Mouse (Mus musculus): ENCODE data around the gene Farp1. TPM values are rescaled to one million over a fixed set of nuclear protein-coding genes. Genes with fewer than 3 reads are reported as not detected.
A peak's percentile ranks its signal among the peaks of the same experiment; 100 is the strongest.

Farp1 gene
- polyA plus RNA-seq (2014; fragmentation: Nextera tagmentation; extraction: Ambion mirVana), result 19.1 and 20.4 TPM in 2 replicates

GRCm38 (mm10) chr14:121034973-121035662 is at the start of gene Farp1:
Gene Farp1, plus strand, starts transcription at chr14:121035200.
- H3K9me3 ChIP-seq (ENCODE audit: control insufficient read depth, low read length), result no peaks in the 10 kb centered on the region
- peak within 1 kb of the TSS; percentile 75 to 82 for H3K4me3 ChIP-seq (ENCODE audit: control insufficient read depth in 1 of 2, insufficient read depth in 1 of 2, low read depth in 1 of 2, low read length in 2 of 2)
- peak within 1 kb of the TSS; percentile 94 for H3K9ac ChIP-seq (ENCODE audit: low read length)
- peak within 1 kb of the TSS; percentile 60 to 88 for H3K27ac ChIP-seq (replicated peaks in 1 of 2; ENCODE audit: control insufficient read depth in 1 of 2, insufficient read depth in 1 of 2, low read depth in 2 of 2, low read length in 2 of 2)
- ATAC-seq (ENCODE audit: insufficient number of reproducible peaks, insufficient read depth, low FRiP score, low read depth), result peak; percentile 93
- no peaks in the 10 kb centered on the region for H3K27me3 ChIP-seq (ENCODE audit: control insufficient read depth, insufficient read depth, low read length)
- H3K4me1 ChIP-seq (ENCODE audit: control insufficient read depth in 2 of 2, insufficient read depth in 2 of 2, low read length in 2 of 2), result peaks cover 18 to 33% of the 10 kb centered on the region in 2 experiments
- H3K36me3 ChIP-seq (ENCODE audit: control insufficient read depth, insufficient read depth, low read length), result no peaks in the 10 kb centered on the region
- peak within 1 kb of the TSS; percentile 91 for H3K4me2 ChIP-seq (ENCODE audit: low read length)
- WGBS, result 2% methylated on average over 53 of the region's 61 CpGs

DNA sequence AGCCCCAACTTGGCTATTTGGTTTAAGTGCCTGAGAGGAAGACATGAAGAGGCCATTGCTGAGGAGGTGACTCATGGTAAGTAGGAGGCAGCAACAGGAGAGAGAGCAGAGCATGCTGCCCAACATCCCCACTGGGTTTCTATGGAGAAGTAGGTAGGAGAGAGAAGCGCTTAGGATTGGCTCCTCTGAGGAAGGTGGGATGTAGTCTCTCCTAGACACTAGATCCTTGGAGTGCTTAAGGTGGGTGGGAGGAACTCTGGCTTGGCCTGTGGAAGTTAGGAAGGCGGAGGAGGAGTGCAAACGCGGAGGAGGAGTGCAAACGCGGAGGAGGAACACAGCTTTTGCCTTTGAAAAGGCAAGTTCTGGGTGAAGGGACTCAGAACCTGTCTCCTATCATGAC is 45.9 kb upstream of the Farp1 start:
- H3K9me3 ChIP-seq (ENCODE audit: control insufficient read depth, low read length), result no peaks in the 10 kb centered on the region
- no peaks in the 10 kb centered on the region for H3K27me3 ChIP-seq (ENCODE audit: control insufficient read depth, insufficient read depth, low read length)
- WGBS, result 50% methylated on average over 6 of the region's 6 CpGs
- ATAC-seq (ENCODE audit: insufficient number of reproducible peaks, insufficient read depth, low FRiP score, low read depth), result no peak
- no peaks in the 10 kb centered on the region for H3K36me3 ChIP-seq (ENCODE audit: control insufficient read depth, insufficient read depth, low read length)
- H3K4me3 ChIP-seq (ENCODE audit: control insufficient read depth in 1 of 2, insufficient read depth in 1 of 2, low read depth in 1 of 2, low read length in 2 of 2), result no peak overlapping the region
- no peaks in the 10 kb centered on the region for H3K4me1 ChIP-seq (ENCODE audit: control insufficient read depth in 2 of 2, insufficient read depth in 2 of 2, low read length in 2 of 2)
- no peak overlapping the region for H3K4me2 ChIP-seq (ENCODE audit: low read length)
- no peak overlapping the region for H3K27ac ChIP-seq (replicated peaks in 1 of 2; ENCODE audit: control insufficient read depth in 1 of 2, insufficient read depth in 1 of 2, low read depth in 2 of 2, low read length in 2 of 2)
- H3K9ac ChIP-seq (ENCODE audit: low read length), result no peak overlapping the region

- Histone ChIP-seq H3K27me3 (ENCODE audit: control insufficient read depth, insufficient read depth, low read length) (no peaks in the 10 kb centered on the region), H3K36me3 (ENCODE audit: control insufficient read depth, insufficient read depth, low read length) (no peaks in the 10 kb centered on the region), H3K9me3 (ENCODE audit: control insufficient read depth, low read length) (no peaks in the 10 kb centered on the region), H3K4me1 (ENCODE audit: control insufficient read depth in 2 of 2, insufficient read depth in 2 of 2, low read length in 2 of 2) (no peaks in the 10 kb centered on the region), H3K9ac (ENCODE audit: low read length) (no peak overlapping the region), H3K27ac (replicated peaks in 1 of 2; ENCODE audit: control insufficient read depth in 1 of 2, insufficient read depth in 1 of 2, low read depth in 2 of 2, low read length in 2 of 2) (no peak overlapping the region), H3K4me2 (ENCODE audit: low read length) (no peak overlapping the region), H3K4me3 (ENCODE audit: control insufficient read depth in 1 of 2, insufficient read depth in 1 of 2, low read depth in 1 of 2, low read length in 2 of 2) (no peak overlapping the region)
- 78% methylated on average over 5 of the region's 5 CpGs for WGBS
- no peak for ATAC-seq (ENCODE audit: insufficient number of reproducible peaks, insufficient read depth, low FRiP score, low read depth)
Measured at GRCm38 (mm10) chr14:120997686-120998085, 37.3 kb upstream of the Farp1 start.

GRCm38 (mm10) chr14:121000561-121001340 is 34.2 kb upstream of the Farp1 start:
- WGBS, result 47% methylated on average over 12 of the region's 12 CpGs
- no peak for ATAC-seq (ENCODE audit: insufficient number of reproducible peaks, insufficient read depth, low FRiP score, low read depth)
- H3K9me3 ChIP-seq (ENCODE audit: control insufficient read depth, low read length), result no peaks in the 10 kb centered on the region

DNA sequence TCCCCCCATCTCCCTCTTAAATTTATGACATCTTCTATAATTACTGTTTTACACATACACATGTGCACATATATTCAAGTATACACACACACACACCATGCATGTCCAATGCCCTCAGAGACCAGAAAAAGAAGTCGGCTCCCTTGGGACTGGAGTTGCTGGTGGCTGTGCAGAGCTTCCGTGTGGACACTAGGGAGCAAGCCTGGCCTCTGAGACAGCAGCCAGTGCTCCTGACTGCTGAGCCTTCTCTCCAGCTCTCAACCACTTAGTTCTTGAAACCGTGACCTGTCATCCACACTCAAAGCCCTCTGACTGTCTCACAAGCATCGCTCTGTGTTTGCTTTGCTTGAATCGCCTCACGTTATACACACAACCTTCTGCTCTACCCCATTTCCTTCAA is 29.4 kb upstream of the Farp1 start:
- Histone ChIP-seq H3K9ac (ENCODE audit: low read length) (no peak overlapping the region), H3K4me3 (ENCODE audit: control insufficient read depth in 1 of 2, insufficient read depth in 1 of 2, low read depth in 1 of 2, low read length in 2 of 2) (no peak overlapping the region), H3K4me2 (ENCODE audit: low read length) (no peak overlapping the region), H3K4me1 (ENCODE audit: control insufficient read depth in 2 of 2, insufficient read depth in 2 of 2, low read length in 2 of 2) (no peaks in the 10 kb centered on the region), H3K27me3 (ENCODE audit: control insufficient read depth, insufficient read depth, low read length) (no peaks in the 10 kb centered on the region), H3K9me3 (ENCODE audit: control insufficient read depth, low read length) (0 out of 2 replicates have a peak, but pooled peaks cover 3% of the 10 kb centered on the region), H3K27ac (replicated peaks in 1 of 2; ENCODE audit: control insufficient read depth in 1 of 2, insufficient read depth in 1 of 2, low read depth in 2 of 2, low read length in 2 of 2) (no peak overlapping the region), H3K36me3 (ENCODE audit: control insufficient read depth, insufficient read depth, low read length) (no peaks in the 10 kb centered on the region)
- 67% methylated on average over 6 of the region's 6 CpGs for WGBS
- no peak for ATAC-seq (ENCODE audit: insufficient number of reproducible peaks, insufficient read depth, low FRiP score, low read depth)

More at GRCm38 (mm10) chr14:121000561-121001340, 34.2 kb upstream of the Farp1 start:
- Histone ChIP-seq H3K9ac (ENCODE audit: low read length) (no peak overlapping the region), H3K4me3 (ENCODE audit: control insufficient read depth in 1 of 2, insufficient read depth in 1 of 2, low read depth in 1 of 2, low read length in 2 of 2) (no peak overlapping the region), H3K4me2 (ENCODE audit: low read length) (no peak overlapping the region), H3K36me3 (ENCODE audit: control insufficient read depth, insufficient read depth, low read length) (no peaks in the 10 kb centered on the region), H3K27me3 (ENCODE audit: control insufficient read depth, insufficient read depth, low read length) (no peaks in the 10 kb centered on the region), H3K4me1 (ENCODE audit: control insufficient read depth in 2 of 2, insufficient read depth in 2 of 2, low read length in 2 of 2) (no peaks in the 10 kb centered on the region), H3K27ac (replicated peaks in 1 of 2; ENCODE audit: control insufficient read depth in 1 of 2, insufficient read depth in 1 of 2, low read depth in 2 of 2, low read length in 2 of 2) (no peak overlapping the region)

DNA sequence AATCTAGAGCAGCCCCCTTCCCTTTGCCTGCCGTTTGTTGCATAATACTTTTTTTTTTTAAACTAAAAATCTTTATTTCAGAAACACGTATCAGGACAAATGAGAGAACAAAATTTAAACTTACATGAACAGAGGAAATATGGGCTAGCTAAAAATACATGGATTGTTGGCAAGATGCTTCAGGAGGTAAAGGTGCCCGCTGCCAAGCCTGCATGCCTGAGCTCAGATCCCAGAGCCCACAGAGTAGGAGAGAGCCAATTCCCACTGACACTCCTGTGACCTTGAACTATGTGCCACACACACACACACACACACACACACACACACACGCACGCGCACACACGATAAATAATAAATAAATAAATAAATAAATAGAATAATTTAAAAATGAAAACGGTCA is 29.0 kb upstream of the Farp1 start:
- H3K4me1 ChIP-seq (ENCODE audit: control insufficient read depth in 2 of 2, insufficient read depth in 2 of 2, low read length in 2 of 2), result no peaks in the 10 kb centered on the region
- WGBS, result 93% methylated on average over 8 of the region's 8 CpGs
- H3K4me2 ChIP-seq (ENCODE audit: low read length), result no peak overlapping the region
- 0 out of 2 replicates have a peak, but pooled peaks cover 3% of the 10 kb centered on the region for H3K9me3 ChIP-seq (ENCODE audit: control insufficient read depth, low read length)
- no peaks in the 10 kb centered on the region for H3K36me3 ChIP-seq (ENCODE audit: control insufficient read depth, insufficient read depth, low read length)
- H3K27ac ChIP-seq (replicated peaks in 1 of 2; ENCODE audit: control insufficient read depth in 1 of 2, insufficient read depth in 1 of 2, low read depth in 2 of 2, low read length in 2 of 2), result no peak overlapping the region
- H3K27me3 ChIP-seq (ENCODE audit: control insufficient read depth, insufficient read depth, low read length), result no peaks in the 10 kb centered on the region
- H3K9ac ChIP-seq (ENCODE audit: low read length), result no peak overlapping the region
- no peak overlapping the region for H3K4me3 ChIP-seq (ENCODE audit: control insufficient read depth in 1 of 2, insufficient read depth in 1 of 2, low read depth in 1 of 2, low read length in 2 of 2)
- no peak for ATAC-seq (ENCODE audit: insufficient number of reproducible peaks, insufficient read depth, low FRiP score, low read depth)

DNA sequence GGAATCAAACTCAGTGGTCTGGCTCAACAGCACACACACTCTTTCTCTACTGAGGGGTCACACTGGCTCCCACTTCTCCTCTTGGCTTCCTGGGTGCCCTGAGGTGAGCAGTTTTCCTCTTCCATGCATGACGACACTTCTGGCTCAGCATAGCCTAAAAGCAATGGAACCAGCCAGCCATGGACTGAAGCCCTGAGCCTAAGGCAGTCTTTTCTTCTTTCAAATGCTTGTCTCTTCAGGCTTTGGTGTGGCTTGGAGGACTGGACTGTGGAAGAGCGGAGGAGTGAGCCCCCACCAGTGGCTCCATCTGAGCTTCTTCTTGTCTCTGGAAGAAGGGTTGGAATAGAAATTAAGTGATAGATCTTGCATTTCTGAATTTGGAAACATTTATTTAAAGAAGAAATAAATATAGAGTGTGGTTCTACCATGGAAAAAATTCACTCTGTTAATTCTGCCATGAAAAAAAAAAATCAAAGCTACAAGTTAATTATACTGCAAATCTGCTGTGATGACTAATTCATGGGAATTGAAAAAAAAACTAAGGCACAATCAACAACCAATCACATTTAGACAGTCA is 19.8 kb upstream of the Farp1 start:
- Histone ChIP-seq H3K4me3 (ENCODE audit: control insufficient read depth in 1 of 2, insufficient read depth in 1 of 2, low read depth in 1 of 2, low read length in 2 of 2) (no peak overlapping the region), H3K27ac (replicated peaks in 1 of 2; ENCODE audit: control insufficient read depth in 1 of 2, insufficient read depth in 1 of 2, low read depth in 2 of 2, low read length in 2 of 2) (no peak overlapping the region), H3K36me3 (ENCODE audit: control insufficient read depth, insufficient read depth, low read length) (no peaks in the 10 kb centered on the region), H3K4me1 (ENCODE audit: control insufficient read depth in 2 of 2, insufficient read depth in 2 of 2, low read length in 2 of 2) (no peaks in the 10 kb centered on the region), H3K9ac (ENCODE audit: low read length) (no peak overlapping the region), H3K27me3 (ENCODE audit: control insufficient read depth, insufficient read depth, low read length) (no peaks in the 10 kb centered on the region), H3K9me3 (ENCODE audit: control insufficient read depth, low read length) (peaks cover 4% of the 10 kb centered on the region; the same call in 1 of the 2 replicates), H3K4me2 (ENCODE audit: low read length) (no peak overlapping the region)
- no peak for ATAC-seq (ENCODE audit: insufficient number of reproducible peaks, insufficient read depth, low FRiP score, low read depth)
- 91% methylated on average over 2 of the region's 2 CpGs for WGBS

All from heart, embryonic 14.5 days (tissue).